Mouse (Mus musculus) forebrain, embryonic 11.5 days (tissue): Measurements from ENCODE around the gene Mmp9. TPM values are rescaled to one million over a fixed set of nuclear protein-coding genes. Genes with fewer than 3 reads are reported as not detected.
A peak's percentile ranks its signal among the peaks of the same experiment; 100 is the strongest.

Experiments
- ATAC-seq: fragments of 200-750 bp; cut with Nextera tagmentation; replicated peaks from 2 replicates; pipeline ENCODE4 v1.8.0; 2017; ENCODE audit warnings: moderate TSS enrichment; ENCODE audit not compliant: low FRiP score
- DNase-seq: peaks from one replicate; pipeline ENCODE4 v3.0.0-alpha.2; 2017; ENCODE audit warnings: low spot score
- H3K27ac ChIP-seq: fragments of 300-500 bp; sonication (generic); 2 replicates; pipeline ENCODE4 v1.5.1; 2014; ENCODE audit warnings: low read depth, low read length
- H3K27me3 ChIP-seq: fragments of 300-500 bp; sonication (generic); 2 replicates; pipeline ENCODE4 v1.6.1; 2014; ENCODE audit warnings: mild to moderate bottlenecking, low read length, mixed read lengths; ENCODE audit not compliant: control insufficient read depth, insufficient read depth
- H3K36me3 ChIP-seq: fragments of 300-500 bp; sonication (generic); 2 replicates; pipeline ENCODE4 v1.6.1; 2014; ENCODE audit warnings: mild to moderate bottlenecking, low read length, moderate library complexity, mixed read lengths; ENCODE audit not compliant: control insufficient read depth, insufficient read depth
- H3K4me1 ChIP-seq: fragments of 300-500 bp; sonication (generic); replicated peaks from 2 replicates; pipeline ENCODE4 v1.6.1; 2014; ENCODE audit warnings: low read length, mixed read lengths; ENCODE audit not compliant: control insufficient read depth, insufficient read depth
- H3K4me2 ChIP-seq: fragments of 300-500 bp; sonication (generic); 2 replicates; pipeline ENCODE4 v1.6.1; 2014; ENCODE audit warnings: low read depth, mild to moderate bottlenecking, low read length, moderate library complexity, mixed read lengths; ENCODE audit not compliant: severe bottlenecking
- H3K4me3 ChIP-seq: fragments of 300-500 bp; sonication (generic); 2 replicates; pipeline ENCODE4 v1.5.1; 2014; ENCODE audit warnings: low read depth, low read length
- H3K9ac ChIP-seq: fragments of 300-500 bp; sonication (generic); 2 replicates; pipeline ENCODE4 v1.6.1; 2014; ENCODE audit warnings: low read length
- H3K9me3 ChIP-seq: fragments of 300-500 bp; sonication (generic); 2 replicates; pipeline ENCODE4 v1.6.1; 2016; ENCODE audit warnings: low read length, mixed read lengths; ENCODE audit not compliant: control insufficient read depth
- WGBS: fragments of 180-500 bp; shearing (Covaris S2); extraction: QIAGEN DNeasy Blood & Tissue Kit; methylation state at CpG from one replicate; pipeline ENCODE4 v1.1.7; 2014; 5-methylcytosine and 5-hydroxymethylcytosine counted together
- polyA plus RNA-seq: library from polyadenylated mRNA; unstranded; fragments of >200 nt; fragmentation: Nextera tagmentation; extraction: Ambion mirVana; gene quantifications from 2 replicates; pipeline ENCODE4 v1.2.1, GENCODE M21; 2014

The Mmp9 gene
- polyA plus RNA-seq, 1 experiment from 2014 or later = 1.0 TPM

DNA sequence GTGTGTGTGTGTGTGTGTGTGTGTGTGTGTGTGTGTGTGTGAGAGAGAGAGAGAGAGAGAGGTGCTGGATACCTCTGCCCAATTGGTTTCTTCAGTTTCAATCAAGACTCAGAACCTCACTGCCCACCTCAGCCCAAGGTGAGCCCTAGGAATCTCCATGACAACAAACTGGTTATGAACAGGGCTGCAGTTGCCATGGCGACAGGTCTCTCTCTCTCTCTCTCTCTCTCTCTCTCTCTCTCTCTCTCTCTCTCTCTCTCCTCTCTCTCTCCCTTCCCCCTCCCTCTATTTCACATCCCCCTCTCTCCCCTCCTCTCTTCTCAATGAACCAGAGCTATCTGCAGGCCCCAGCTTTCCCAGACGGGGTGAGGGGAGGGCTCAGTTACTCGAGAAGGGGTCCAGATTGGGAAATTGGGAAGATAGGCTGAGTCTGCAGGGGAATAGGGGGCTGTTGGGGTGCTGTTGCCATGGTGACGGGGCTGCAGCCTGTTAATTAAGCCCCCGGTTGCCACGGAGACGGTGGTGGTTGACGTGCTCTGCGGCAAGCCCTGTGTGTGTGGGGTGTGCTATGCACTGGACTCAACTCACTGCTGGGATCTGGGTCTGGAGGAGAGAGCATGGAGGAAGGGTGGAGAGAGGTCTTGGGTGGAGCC, 23.8 kb downstream of the Mmp9 start:
- ATAC-seq = peak; percentile 61
- Histone ChIP-seq H3K27ac (no peak overlapping the region), H3K27me3 (peaks cover 31% of the 10 kb centered on the region), H3K4me3 (no peak overlapping the region), H3K36me3 (no peaks in the 10 kb centered on the region), H3K9me3 (no peaks in the 10 kb centered on the region), H3K9ac (no peak overlapping the region), H3K4me1 (peaks cover 29% of the 10 kb centered on the region), H3K4me2 (0 out of 2 replicates have a peak overlapping the region, but pooled peaks have one; percentile 3)
- 25% methylated on average over 9 of the region's 9 CpGs for whole genome bisulfite sequencing
- peak; percentile 85 for DNase-seq

- 0 out of 2 replicates have a peak overlapping the region, but pooled peaks have one; percentile 3 for H3K4me2 ChIP-seq
- H3K4me3 ChIP-seq = no peak overlapping the region
- no peak for ATAC-seq
- no peaks in the 10 kb centered on the region for H3K36me3 ChIP-seq
- no peak overlapping the region for H3K9ac ChIP-seq
- H3K9me3 ChIP-seq = no peaks in the 10 kb centered on the region
- WGBS = 78% methylated on average over 1 of the region's 1 CpGs
- no peak overlapping the region for H3K27ac ChIP-seq
- peaks cover 37% of the 10 kb centered on the region for H3K27me3 ChIP-seq
- H3K4me1 ChIP-seq = peaks cover 29% of the 10 kb centered on the region
- DNase-seq = no peak
Measured at GRCm38 (mm10) chr2:164964981-164965380, 24.4 kb downstream of the Mmp9 start.

DNA sequence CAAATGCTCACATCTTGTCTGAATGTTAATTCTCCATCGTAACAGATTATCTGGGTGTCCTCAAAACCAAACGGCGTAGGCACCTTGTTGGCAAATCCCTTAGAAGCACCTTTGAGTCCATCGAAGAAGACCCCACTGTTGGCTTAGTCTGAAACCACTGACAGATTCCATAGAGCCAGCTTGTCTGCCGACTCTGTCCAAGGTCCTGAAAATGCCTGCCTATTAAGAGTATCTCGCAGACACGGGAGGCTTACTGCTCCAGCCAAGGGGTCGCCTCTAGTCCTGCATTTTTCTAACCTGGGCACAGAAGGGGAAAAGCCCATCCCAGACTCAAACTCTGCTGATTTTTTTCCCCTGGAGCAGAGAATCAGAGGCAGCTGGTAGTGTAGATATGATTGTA, 25.8 kb downstream of the Mmp9 start:
- peaks cover 51% of the 10 kb centered on the region for H3K27me3 ChIP-seq
- peaks cover 26% of the 10 kb centered on the region for H3K4me1 ChIP-seq
- no peak overlapping the region for H3K4me3 ChIP-seq
- no peak overlapping the region for H3K4me2 ChIP-seq
- no peaks in the 10 kb centered on the region for H3K9me3 ChIP-seq
- H3K9ac ChIP-seq = no peak overlapping the region
- no peak for ATAC-seq
- H3K36me3 ChIP-seq = no peaks in the 10 kb centered on the region
- no peak overlapping the region for H3K27ac ChIP-seq
- peak; percentile 76 for DNase-seq
- WGBS = 20% methylated on average over 8 of the region's 8 CpGs

- Histone ChIP-seq H3K4me3 (no peak overlapping the region), H3K27me3 (peaks cover 58% of the 10 kb centered on the region), H3K36me3 (no peaks in the 10 kb centered on the region), H3K4me1 (peaks cover 23% of the 10 kb centered on the region), H3K27ac (no peak overlapping the region), H3K9ac (no peak overlapping the region), H3K4me2 (no peak overlapping the region), H3K9me3 (no peaks in the 10 kb centered on the region)
- ATAC-seq (no peak), DNase-seq (peak; percentile 54)
- WGBS = 3% methylated on average over 6 of the region's 6 CpGs
Measured at GRCm38 (mm10) chr2:164967193-164967592, 26.6 kb downstream of the Mmp9 start.

GRCm38 (mm10) chr2:164967761-164968440, 27.3 kb downstream of the Mmp9 start:
- no peak overlapping the region for H3K27ac ChIP-seq
- WGBS = 1% methylated on average over 63 of the region's 65 CpGs
- H3K4me1 ChIP-seq = peaks cover 23% of the 10 kb centered on the region
- H3K9me3 ChIP-seq = no peaks in the 10 kb centered on the region
- ATAC-seq = 0 out of 2 replicates have a peak, but pooled peaks have one; percentile 16
- peak overlapping the region; percentile 63 for H3K4me2 ChIP-seq
- H3K36me3 ChIP-seq = no peaks in the 10 kb centered on the region
- peaks cover 58% of the 10 kb centered on the region for H3K27me3 ChIP-seq
- H3K9ac ChIP-seq = no peak overlapping the region; the same call in 1 of the 2 replicates
- peak; percentile 62 for DNase-seq
- peak overlapping the region; percentile 26 for H3K4me3 ChIP-seq

- DNase-seq (peak; percentile 87), ATAC-seq (peak; percentile 34; the same call in 1 of the 2 replicates)
- 0% methylated on average over 26 of the region's 29 CpGs for WGBS
- H3K9ac ChIP-seq = no peak overlapping the region; the same call in 1 of the 2 replicates
- H3K4me1 ChIP-seq = peaks cover 23% of the 10 kb centered on the region
- H3K27me3 ChIP-seq = peaks cover 58% of the 10 kb centered on the region
- no peaks in the 10 kb centered on the region for H3K9me3 ChIP-seq
- peak overlapping the region; percentile 26 for H3K4me3 ChIP-seq
- peak overlapping the region; percentile 63 for H3K4me2 ChIP-seq
- H3K27ac ChIP-seq = no peak overlapping the region
- no peaks in the 10 kb centered on the region for H3K36me3 ChIP-seq
Measured at GRCm38 (mm10) chr2:164968451-164968851, 27.9 kb downstream of the Mmp9 start.

GRCm38 (mm10) chr2:164969348-164969781, 28.8 kb downstream of the Mmp9 start:
- no peak for DNase-seq
- Histone ChIP-seq H3K27ac (no peak overlapping the region), H3K9me3 (no peaks in the 10 kb centered on the region), H3K4me2 (no peak overlapping the region), H3K4me3 (no peak overlapping the region), H3K27me3 (peaks cover 58% of the 10 kb centered on the region), H3K36me3 (no peaks in the 10 kb centered on the region), H3K9ac (no peak overlapping the region), H3K4me1 (peaks cover 21% of the 10 kb centered on the region)
- 1% methylated on average over 21 of the region's 21 CpGs for WGBS
- no peak for ATAC-seq

DNA sequence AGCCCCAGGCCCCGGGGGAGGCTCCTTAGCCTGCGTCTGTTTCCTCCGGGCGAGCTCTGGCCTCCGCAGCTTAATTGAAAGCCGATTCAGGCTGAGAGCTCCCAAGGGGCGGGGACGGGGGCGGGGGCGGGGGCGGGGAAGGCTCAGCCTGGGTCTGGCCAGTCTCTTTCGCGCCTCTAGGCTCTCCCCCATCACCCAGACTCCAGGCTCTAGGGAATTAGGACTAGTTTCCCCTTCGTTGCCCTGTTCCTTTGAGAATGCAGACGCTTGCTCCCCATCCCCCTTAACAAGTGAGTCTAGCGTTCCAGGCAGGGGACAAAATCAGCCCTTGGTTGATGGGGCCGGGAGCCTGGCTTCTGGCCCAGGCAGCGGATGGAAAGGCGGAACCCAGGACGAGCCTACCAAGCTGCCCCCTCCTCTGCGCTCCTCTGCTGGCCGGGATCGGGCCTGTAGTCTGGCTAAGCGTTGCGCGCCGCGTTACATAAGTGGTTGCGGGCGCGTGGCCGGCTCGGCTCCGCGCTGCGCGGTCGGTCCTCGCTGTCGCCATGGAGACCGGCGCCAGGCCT, 30.1 kb downstream of the Mmp9 start:
- H3K9me3 ChIP-seq = no peaks in the 10 kb centered on the region
- no peaks in the 10 kb centered on the region for H3K36me3 ChIP-seq
- WGBS = under 1% methylated on average over 41 of the region's 42 CpGs
- H3K9ac ChIP-seq = no peak overlapping the region
- DNase-seq (peak; percentile 79), ATAC-seq (peak; percentile 60)
- H3K4me2 ChIP-seq = peak overlapping the region; percentile 53
- peaks cover 14% of the 10 kb centered on the region for H3K4me1 ChIP-seq
- no peak overlapping the region for H3K27ac ChIP-seq
- H3K4me3 ChIP-seq = peak overlapping the region; percentile 22
- peaks cover 58% of the 10 kb centered on the region for H3K27me3 ChIP-seq
